Mouse (Mus musculus) midbrain, embryonic 14.5 days (tissue): Measurements from ENCODE around the gene Gm27029. TPM values are rescaled to one million over a fixed set of nuclear protein-coding genes. Genes with fewer than 3 reads are reported as not detected.

Experiments
- microRNA-seq: library from miRNA; unstranded; fragments of <30 nt; microRNA quantifications from one replicate; pipeline ENCODE4, GENCODE M21; 2016
- polyA plus RNA-seq: library from polyadenylated mRNA; unstranded; fragments of >200 nt; fragmentation: Nextera tagmentation; extraction: Ambion mirVana; gene quantifications from 2 replicates; pipeline ENCODE4 v1.2.1, GENCODE M21; 2014

Gene Gm27029
- polyA plus RNA-seq, 1 experiment from 2014 or later, result 7.6 TPM

Small RNA genes within 50 kb of the gene (microRNA-seq; reads per million reads assigned to microRNA genes)
- gene Mir6929, result not detected

Other genes with a start within 250 kb of the Gm27029 start
- gene Ccr10, start 249.4 kb downstream of the Gm27029 start, polyA plus RNA-seq, result 0.16 TPM in 1 of 2 replicates, not detected in the other
- 25.1 and 25.6 TPM in 2 replicates for gene Ezh1, start 198.3 kb downstream of the Gm27029 start, polyA plus RNA-seq
- 59.7 and 84.0 TPM in 2 replicates for gene Ramp2, start 178.8 kb downstream of the Gm27029 start, polyA plus RNA-seq
- gene Vps25, start 171.1 kb downstream of the Gm27029 start, polyA plus RNA-seq, result 111 and 134 TPM in 2 replicates
- gene Wnk4, start 164.2 kb downstream of the Gm27029 start, polyA plus RNA-seq, result 4.3 and 5.3 TPM in 2 replicates
- 0.38 and 0.55 TPM in 2 replicates for gene Cntd1, start 145.8 kb downstream of the Gm27029 start, polyA plus RNA-seq
- gene Coa3, start 145.7 kb downstream of the Gm27029 start, polyA plus RNA-seq, result 221 and 243 TPM in 2 replicates
- 148 and 193 TPM in 2 replicates for gene Becn1, start 122.5 kb downstream of the Gm27029 start, polyA plus RNA-seq
- 101 and 103 TPM in 2 replicates for gene Psme3, start 108.6 kb downstream of the Gm27029 start, polyA plus RNA-seq
- 1.3 and 1.7 TPM in 2 replicates for gene Aoc2, start 99.7 kb downstream of the Gm27029 start, polyA plus RNA-seq
- 0.04 TPM in 1 of 2 replicates, not detected in the other for gene Aoc3, start 94.2 kb downstream of the Gm27029 start, polyA plus RNA-seq
- gene G6pc, start 57.2 kb downstream of the Gm27029 start, polyA plus RNA-seq, result not detected in 2 replicates
- 90.7 and 101 TPM in 2 replicates for gene Aarsd1, start 7.2 kb downstream of the Gm27029 start, polyA plus RNA-seq
- gene Rundc1, start 289 bp upstream of the Gm27029 start, polyA plus RNA-seq, result 21.1 and 23.1 TPM in 2 replicates
- 1.1 TPM in 2 replicates for gene Ptges3l, start 537 bp upstream of the Gm27029 start, polyA plus RNA-seq
- gene Rpl27, start 17.5 kb upstream of the Gm27029 start, polyA plus RNA-seq, result 301 and 329 TPM in 2 replicates
- gene Ifi35, start 23.6 kb upstream of the Gm27029 start, polyA plus RNA-seq, result 1.5 and 5.9 TPM in 2 replicates
- gene Rnd2, start 40.2 kb upstream of the Gm27029 start, polyA plus RNA-seq, result 58.6 and 72.6 TPM in 2 replicates
- gene Vat1, start 41.4 kb upstream of the Gm27029 start, polyA plus RNA-seq, result 99.9 and 129 TPM in 2 replicates
- 1.6 and 4.1 TPM in 2 replicates for gene Brca1, start 127.2 kb upstream of the Gm27029 start, polyA plus RNA-seq
- 69.2 and 101 TPM in 2 replicates for gene Nbr1, start 127.4 kb upstream of the Gm27029 start, polyA plus RNA-seq
- 1.2 and 3.5 TPM in 2 replicates for gene Tmem106a, start 157.4 kb upstream of the Gm27029 start, polyA plus RNA-seq
- not detected in 2 replicates for gene Gm11634, start 174.5 kb upstream of the Gm27029 start, polyA plus RNA-seq
- gene Rdm1, start 202.4 kb upstream of the Gm27029 start, polyA plus RNA-seq, result 13.2 and 14.0 TPM in 2 replicates
- gene Arl4d, start 240.7 kb upstream of the Gm27029 start, polyA plus RNA-seq, result 3.9 and 4.5 TPM in 2 replicates